Mouse (Mus musculus): ENCODE data around the gene Fosl1. TPM values are rescaled to one million over a fixed set of nuclear protein-coding genes. Genes with fewer than 3 reads are reported as not detected.

The Fosl1 gene
- polyA plus RNA-seq, 1 experiment from 2014 or later: not detected

- peaks cover 40% of the 10 kb centered on the region for H3K4me1 ChIP-seq (ENCODE audit: control insufficient read depth, insufficient read depth, low read length)
- peaks cover 18% of the 10 kb centered on the region for H3K36me3 ChIP-seq (ENCODE audit: control insufficient read depth, insufficient read depth, low read length)
- H3K4me2 ChIP-seq (ENCODE audit: low read depth, low read length): no peak overlapping the region
- H3K9me3 ChIP-seq (replicated peaks; ENCODE audit: control insufficient read depth, low read length): no peaks in the 10 kb centered on the region
- H3K27ac ChIP-seq (ENCODE audit: low read length): no peak overlapping the region
- 74% methylated on average over 7 of the region's 7 CpGs for WGBS
- H3K9ac ChIP-seq (ENCODE audit: low read length): no peak overlapping the region
- no peak for ATAC-seq (ENCODE audit: insufficient read depth, low FRiP score)
- no peaks in the 10 kb centered on the region for H3K27me3 ChIP-seq (ENCODE audit: control insufficient read depth, insufficient read depth, low read length)
- H3K4me3 ChIP-seq (replicated peaks; ENCODE audit: low read length): no peak overlapping the region
Measured at GRCm38 (mm10) chr19:5459019-5459418, 11.7 kb downstream of the Fosl1 start.

GRCm38 (mm10) chr19:5459896-5460295 lies 12.5 kb downstream of the Fosl1 start:
- H3K9ac ChIP-seq (ENCODE audit: low read length): peak overlapping the region; percentile 82
- no peaks in the 10 kb centered on the region for H3K9me3 ChIP-seq (replicated peaks; ENCODE audit: control insufficient read depth, low read length)
- no peak overlapping the region for H3K27ac ChIP-seq (ENCODE audit: low read length)
- H3K4me1 ChIP-seq (ENCODE audit: control insufficient read depth, insufficient read depth, low read length): peaks cover 41% of the 10 kb centered on the region
- H3K4me3 ChIP-seq (replicated peaks; ENCODE audit: low read length): peak overlapping the region; percentile 76
- ATAC-seq (ENCODE audit: insufficient read depth, low FRiP score): no peak
- 28% methylated on average over 3 of the region's 3 CpGs for WGBS
- H3K36me3 ChIP-seq (ENCODE audit: control insufficient read depth, insufficient read depth, low read length): peaks cover 20% of the 10 kb centered on the region
- H3K4me2 ChIP-seq (ENCODE audit: low read depth, low read length): peak overlapping the region; percentile 90
- H3K27me3 ChIP-seq (ENCODE audit: control insufficient read depth, insufficient read depth, low read length): no peaks in the 10 kb centered on the region

GRCm38 (mm10) chr19:5460465-5460911 lies 13.1 kb downstream of the Fosl1 start, which contains the start of gene Fibp:
TSS of gene Fibp (plus strand) at chr19:5460615.
- no peaks in the 10 kb centered on the region for H3K9me3 ChIP-seq (replicated peaks; ENCODE audit: control insufficient read depth, low read length)
- H3K27ac ChIP-seq (ENCODE audit: low read length): 0 out of 2 replicates have a peak within 1 kb of the TSS, but pooled peaks have one; percentile 65
- peaks cover 35% of the 10 kb centered on the region for H3K4me1 ChIP-seq (ENCODE audit: control insufficient read depth, insufficient read depth, low read length)
- under 1% methylated on average over 32 of the region's 32 CpGs for WGBS
- peak; percentile 59 for ATAC-seq (ENCODE audit: insufficient read depth, low FRiP score)
- peak within 1 kb of the TSS; percentile 82 for H3K9ac ChIP-seq (ENCODE audit: low read length)
- H3K4me2 ChIP-seq (ENCODE audit: low read depth, low read length): peak within 1 kb of the TSS; percentile 90
- H3K4me3 ChIP-seq (replicated peaks; ENCODE audit: low read length): peak within 1 kb of the TSS; percentile 76
- H3K27me3 ChIP-seq (ENCODE audit: control insufficient read depth, insufficient read depth, low read length): no peaks in the 10 kb centered on the region
- peaks cover 25% of the 10 kb centered on the region for H3K36me3 ChIP-seq (ENCODE audit: control insufficient read depth, insufficient read depth, low read length)

GRCm38 (mm10) chr19:5461411-5461810 lies 14.1 kb downstream of the Fosl1 start:
- Histone ChIP-seq H3K9ac (ENCODE audit: low read length) (peak overlapping the region; percentile 82), H3K4me2 (ENCODE audit: low read depth, low read length) (peak overlapping the region; percentile 90), H3K27ac (ENCODE audit: low read length) (no peak overlapping the region), H3K9me3 (replicated peaks; ENCODE audit: control insufficient read depth, low read length) (no peaks in the 10 kb centered on the region), H3K4me1 (ENCODE audit: control insufficient read depth, insufficient read depth, low read length) (peaks cover 26% of the 10 kb centered on the region), H3K36me3 (ENCODE audit: control insufficient read depth, insufficient read depth, low read length) (peaks cover 29% of the 10 kb centered on the region), H3K27me3 (ENCODE audit: control insufficient read depth, insufficient read depth, low read length) (no peaks in the 10 kb centered on the region), H3K4me3 (replicated peaks; ENCODE audit: low read length) (peak overlapping the region; percentile 76)
- ATAC-seq (ENCODE audit: insufficient read depth, low FRiP score): no peak
- 88% methylated on average over 6 of the region's 6 CpGs for WGBS

GRCm38 (mm10) chr19:5463212-5463611 lies 15.9 kb downstream of the Fosl1 start:
- no peaks in the 10 kb centered on the region for H3K27me3 ChIP-seq (ENCODE audit: control insufficient read depth, insufficient read depth, low read length)
- no peaks in the 10 kb centered on the region for H3K9me3 ChIP-seq (replicated peaks; ENCODE audit: control insufficient read depth, low read length)
- H3K4me3 ChIP-seq (replicated peaks; ENCODE audit: low read length): no peak overlapping the region
- H3K4me2 ChIP-seq (ENCODE audit: low read depth, low read length): no peak overlapping the region
- 88% methylated on average over 9 of the region's 9 CpGs for whole genome bisulfite sequencing
- H3K4me1 ChIP-seq (ENCODE audit: control insufficient read depth, insufficient read depth, low read length): peaks cover 19% of the 10 kb centered on the region
- peaks cover 29% of the 10 kb centered on the region for H3K36me3 ChIP-seq (ENCODE audit: control insufficient read depth, insufficient read depth, low read length)
- no peak for ATAC-seq (ENCODE audit: insufficient read depth, low FRiP score)
- H3K27ac ChIP-seq (ENCODE audit: low read length): no peak overlapping the region
- H3K9ac ChIP-seq (ENCODE audit: low read length): no peak overlapping the region

- H3K27me3 ChIP-seq (ENCODE audit: control insufficient read depth, insufficient read depth, low read length): no peaks in the 10 kb centered on the region
- H3K4me1 ChIP-seq (ENCODE audit: control insufficient read depth, insufficient read depth, low read length): peaks cover 17% of the 10 kb centered on the region
- peak overlapping the region; percentile 25 for H3K4me3 ChIP-seq (replicated peaks; ENCODE audit: low read length)
- peak overlapping the region; percentile 14; the same call in 1 of the 2 replicates for H3K27ac ChIP-seq (ENCODE audit: low read length)
- 35% methylated on average over 15 of the region's 15 CpGs for WGBS
- peak overlapping the region; percentile 55 for H3K9ac ChIP-seq (ENCODE audit: low read length)
- H3K36me3 ChIP-seq (ENCODE audit: control insufficient read depth, insufficient read depth, low read length): peaks cover 29% of the 10 kb centered on the region
- H3K4me2 ChIP-seq (ENCODE audit: low read depth, low read length): peak overlapping the region; percentile 46
- ATAC-seq (ENCODE audit: insufficient read depth, low FRiP score): peak; percentile 15; the same call in 1 of the 2 replicates
- H3K9me3 ChIP-seq (replicated peaks; ENCODE audit: control insufficient read depth, low read length): no peaks in the 10 kb centered on the region
Measured at GRCm38 (mm10) chr19:5463791-5464562, 16.6 kb downstream of the Fosl1 start.

GRCm38 (mm10) chr19:5465037-5465436 lies 17.7 kb downstream of the Fosl1 start:
- peaks cover 14% of the 10 kb centered on the region for H3K4me1 ChIP-seq (ENCODE audit: control insufficient read depth, insufficient read depth, low read length)

GRCm38 (mm10) chr19:5466916-5467500 lies 19.7 kb downstream of the Fosl1 start:
- Histone ChIP-seq H3K9ac (ENCODE audit: low read length) (no peak overlapping the region), H3K36me3 (ENCODE audit: control insufficient read depth, insufficient read depth, low read length) (peaks cover 24% of the 10 kb centered on the region), H3K27ac (ENCODE audit: low read length) (no peak overlapping the region), H3K9me3 (replicated peaks; ENCODE audit: control insufficient read depth, low read length) (no peaks in the 10 kb centered on the region), H3K4me2 (ENCODE audit: low read depth, low read length) (no peak overlapping the region), H3K4me1 (ENCODE audit: control insufficient read depth, insufficient read depth, low read length) (peaks cover 6% of the 10 kb centered on the region), H3K27me3 (ENCODE audit: control insufficient read depth, insufficient read depth, low read length) (no peaks in the 10 kb centered on the region), H3K4me3 (replicated peaks; ENCODE audit: low read length) (no peak overlapping the region)
- WGBS: 88% methylated on average over 6 of the region's 6 CpGs
- no peak for ATAC-seq (ENCODE audit: insufficient read depth, low FRiP score)

More at GRCm38 (mm10) chr19:5465037-5465436, 17.7 kb downstream of the Fosl1 start:
- Histone ChIP-seq H3K4me2 (ENCODE audit: low read depth, low read length) (no peak overlapping the region), H3K36me3 (ENCODE audit: control insufficient read depth, insufficient read depth, low read length) (peaks cover 29% of the 10 kb centered on the region), H3K27ac (ENCODE audit: low read length) (no peak overlapping the region), H3K9me3 (replicated peaks; ENCODE audit: control insufficient read depth, low read length) (no peaks in the 10 kb centered on the region), H3K4me3 (replicated peaks; ENCODE audit: low read length) (no peak overlapping the region), H3K9ac (ENCODE audit: low read length) (no peak overlapping the region), H3K27me3 (ENCODE audit: control insufficient read depth, insufficient read depth, low read length) (no peaks in the 10 kb centered on the region)
- no peak for ATAC-seq (ENCODE audit: insufficient read depth, low FRiP score)
- 94% methylated on average over 8 of the region's 8 CpGs for WGBS

GRCm38 (mm10) chr19:5468374-5468773 lies 21.0 kb downstream of the Fosl1 start, which contains the start of gene Ctsw:
TSS of gene Ctsw (minus strand) at chr19:5468507.
- no peak within 1 kb of the TSS for H3K27ac ChIP-seq (ENCODE audit: low read length)
- no peak within 1 kb of the TSS for H3K4me3 ChIP-seq (replicated peaks; ENCODE audit: low read length)
- H3K4me2 ChIP-seq (ENCODE audit: low read depth, low read length): no peak within 1 kb of the TSS
- H3K9me3 ChIP-seq (replicated peaks; ENCODE audit: control insufficient read depth, low read length): no peaks in the 10 kb centered on the region
- 30% methylated on average over 5 of the region's 5 CpGs for WGBS
- peaks cover 18% of the 10 kb centered on the region for H3K36me3 ChIP-seq (ENCODE audit: control insufficient read depth, insufficient read depth, low read length)
- H3K27me3 ChIP-seq (ENCODE audit: control insufficient read depth, insufficient read depth, low read length): no peaks in the 10 kb centered on the region
- peaks cover 6% of the 10 kb centered on the region for H3K4me1 ChIP-seq (ENCODE audit: control insufficient read depth, insufficient read depth, low read length)
- H3K9ac ChIP-seq (ENCODE audit: low read length): peak within 1 kb of the TSS; percentile 7; the same call in 1 of the 2 replicates
- ATAC-seq (ENCODE audit: insufficient read depth, low FRiP score): no peak
